In the genomic region with DNA sequence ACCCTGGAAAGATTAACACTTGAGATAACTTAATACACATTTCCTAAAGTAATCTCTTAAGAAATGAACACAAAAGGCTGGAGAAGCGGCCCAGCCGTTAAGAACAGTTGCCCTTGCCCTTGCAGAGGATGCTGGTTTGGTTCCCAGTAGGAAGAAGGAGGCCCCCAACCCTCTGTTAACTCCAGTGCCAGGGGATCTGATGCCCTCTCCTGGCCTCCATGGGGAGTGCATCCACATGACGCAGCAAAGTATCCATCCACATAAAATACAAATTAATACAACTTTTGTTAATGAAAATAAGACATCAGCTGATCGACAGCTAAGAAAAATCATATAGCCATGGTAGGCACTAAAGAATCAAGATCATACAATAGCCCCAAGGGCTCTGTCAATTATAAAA, we compare ENCODE assay signal across 16 mouse cellular contexts. TPM values are rescaled to one million over a fixed set of nuclear protein-coding genes. Genes with fewer than 3 reads are reported as not detected.
A peak's percentile ranks its signal among the peaks of the same experiment; 100 is the strongest.
DNase-seq lines count a peak whose midpoint lies in the region; ATAC-seq and TF ChIP-seq lines count a peak whose summit lies in the region.
"Had no signal": no experiment of that assay in that cellular context is flagged by ENCODE, and none has a peak within 500 bp of the region (broad histone marks: within the 10 kb centered on the region; RNA-seq: fewer than 3 reads in every experiment).

No protein-coding gene starts in this region.

- H3K4me1 ChIP-seq in liver, embryonic 14.5 days (replicated peaks; ENCODE audit: control insufficient read depth in 2 of 2, insufficient read depth in 2 of 2, low read length in 1 of 2): peaks cover 4 to 8% of the 10 kb centered on the region in 2 experiments; a peak in 3 of 4 replicates
- H3K4me1 ChIP-seq in liver, embryonic 11.5 days (replicated peaks; ENCODE audit: control insufficient read depth, insufficient read depth, low read length): peaks cover 10% of the 10 kb centered on the region; the same call in 1 of the 2 replicates
- H3K4me1 ChIP-seq in ES-Bruce4 (ENCODE audit: control insufficient read depth, insufficient read depth, low read length): no peaks in the 10 kb centered on the region
- H3K4me1 ChIP-seq: embryonic facial prominence, embryonic 15.5 days; limb, embryonic 12.5 days; neural tube, embryonic 15.5 days had no signal

- WGBS in liver, embryonic 14.5 days (ENCODE audit: insufficient replicate concordance): 66% methylated on average over 4 of the region's 4 CpGs
- WGBS in liver, embryonic 11.5 days: 85% methylated on average over 4 of the region's 4 CpGs

- H3K9ac ChIP-seq in liver, embryonic 14.5 days (replicated peaks): no peak overlapping the region
- H3K9ac ChIP-seq in liver, embryonic 11.5 days (ENCODE audit: low read depth, low read length): no peak overlapping the region
- H3K9ac ChIP-seq in ES-Bruce4 (ENCODE audit: low read depth, poor library complexity, severe bottlenecking): no peak overlapping the region
- H3K9ac ChIP-seq: embryonic facial prominence, embryonic 15.5 days; limb, embryonic 12.5 days; neural tube, embryonic 15.5 days had no signal

- DNase-seq in gastrocnemius, adult 2 months: no peak
- DNase-seq in gastrocnemius, postnatal 36 days: no peak
- no peak for DNase-seq in liver, embryonic 14.5 days (ENCODE audit: low read depth in 3 of 3, low spot score in 3 of 3)
- DNase-seq in liver, embryonic 11.5 days (ENCODE audit: low spot score): no peak
- no peak for DNase-seq in urinary bladder, adult 2 months (ENCODE audit: low spot score)
- no peak for DNase-seq in cerebellum, adult 11-12 months
- DNase-seq: cerebellum, postnatal 36 days; kidney, adult 9 months; right cerebral cortex, postnatal 14 days had no signal

- TF ChIP-seq POLR2A in ES-Bruce4 (IDR thresholded peaks at IDR 0.05; ENCODE audit: insufficient read depth, low read length): no peak

- H3K4me3 ChIP-seq in gastrocnemius, adult 2 months: no peak overlapping the region
- no peak overlapping the region for H3K4me3 ChIP-seq in liver, embryonic 14.5 days (ENCODE audit: insufficient read depth in 1 of 2, low read depth in 2 of 2, low read length in 2 of 2)
- no peak overlapping the region for H3K4me3 ChIP-seq in liver, embryonic 11.5 days (ENCODE audit: low read depth, low read length)
- no peak overlapping the region for H3K4me3 ChIP-seq in ES-Bruce4 (ENCODE audit: low read depth, low read length)
- H3K4me3 ChIP-seq: embryonic facial prominence, embryonic 15.5 days; limb, embryonic 12.5 days; neural tube, embryonic 15.5 days had no signal

- H3K4me2 ChIP-seq in liver, embryonic 14.5 days (ENCODE audit: low read depth): no peak overlapping the region
- H3K4me2 ChIP-seq in liver, embryonic 11.5 days: no peak overlapping the region
- H3K4me2 ChIP-seq: embryonic facial prominence, embryonic 15.5 days; limb, embryonic 12.5 days; neural tube, embryonic 15.5 days had no signal

- no peaks in the 10 kb centered on the region for H3K27me3 ChIP-seq in liver, embryonic 14.5 days (ENCODE audit: control insufficient read depth, insufficient read depth, low read length)
- H3K27me3 ChIP-seq in liver, embryonic 11.5 days (replicated peaks; ENCODE audit: control insufficient read depth, insufficient read depth, low read length): no peaks in the 10 kb centered on the region
- no peaks in the 10 kb centered on the region for H3K27me3 ChIP-seq in ES-Bruce4 (ENCODE audit: control insufficient read depth, insufficient read depth, low read length, poor library complexity, severe bottlenecking)
- H3K27me3 ChIP-seq: embryonic facial prominence, embryonic 15.5 days; limb, embryonic 12.5 days; neural tube, embryonic 15.5 days had no signal

- H3K9me3 ChIP-seq in liver, embryonic 14.5 days (ENCODE audit: control insufficient read depth, low read length): no peaks in the 10 kb centered on the region
- no peaks in the 10 kb centered on the region for H3K9me3 ChIP-seq in liver, embryonic 11.5 days (ENCODE audit: control insufficient read depth, low read length)
- H3K9me3 ChIP-seq in ES-Bruce4 (replicated peaks; ENCODE audit: control insufficient read depth, insufficient read depth, low read length, poor library complexity, severe bottlenecking): no peaks in the 10 kb centered on the region
- H3K9me3 ChIP-seq: embryonic facial prominence, embryonic 15.5 days; limb, embryonic 12.5 days; neural tube, embryonic 15.5 days had no signal

- H3K36me3 ChIP-seq in liver, embryonic 14.5 days (replicated peaks; ENCODE audit: control insufficient read depth, insufficient read depth, low read depth): no peaks in the 10 kb centered on the region
- no peaks in the 10 kb centered on the region for H3K36me3 ChIP-seq in liver, embryonic 11.5 days (ENCODE audit: control insufficient read depth, insufficient read depth, low read length)
- H3K36me3 ChIP-seq in ES-Bruce4 (ENCODE audit: control insufficient read depth, insufficient read depth, low read length, poor library complexity, severe bottlenecking): no peaks in the 10 kb centered on the region; the same call in 1 of the 2 replicates
- H3K36me3 ChIP-seq: embryonic facial prominence, embryonic 15.5 days; neural tube, embryonic 15.5 days had no signal

- TF ChIP-seq EP300 in liver, embryonic 14.5 days (IDR thresholded peaks at IDR 0.05; ENCODE audit: low read depth): no peak
- no peak for TF ChIP-seq EP300 in ES-Bruce4 (IDR thresholded peaks at IDR 0.05; ENCODE audit: insufficient read depth, low read depth, low read length)

- no peak overlapping the region for H3K27ac ChIP-seq in gastrocnemius, adult 2 months
- no peak overlapping the region for H3K27ac ChIP-seq in liver, embryonic 14.5 days
- no peak overlapping the region for H3K27ac ChIP-seq in liver, embryonic 11.5 days (ENCODE audit: low read depth, low read length)
- no peak overlapping the region for H3K27ac ChIP-seq in ES-Bruce4 (ENCODE audit: insufficient read depth, low read length)
- H3K27ac ChIP-seq: embryonic facial prominence, embryonic 15.5 days; limb, embryonic 12.5 days; macrophage; neural tube, embryonic 15.5 days had no signal

- ATAC-seq in liver, embryonic 14.5 days (ENCODE audit: insufficient read depth): no peak
- ATAC-seq in liver, embryonic 11.5 days (replicated peaks; ENCODE audit: low FRiP score): no peak
- ATAC-seq in granulocyte monocyte progenitor cell, adult 5-6 weeks (replicated peaks; ENCODE audit: poor library complexity, severe bottlenecking): peak; percentile 64
- ATAC-seq: activated CD4-positive, CD25-positive, alpha-beta regulatory T cell, adult 4 months had no signal

- intact Hi-C loops in gastrocnemius, adult 2 months (cut with DNase I): no loop called here
- intact Hi-C loops in gastrocnemius, postnatal 36 days (cut with DNase I): no loop called here

- TF ChIP-seq CTCF in gastrocnemius, adult 2 months (IDR thresholded peaks at IDR 0.05): peak; percentile 32; the same call in 1 of the 2 replicates
- TF ChIP-seq CTCF in liver, embryonic 14.5 days (IDR thresholded peaks at IDR 0.05; ENCODE audit: low read depth): peak; percentile 64
- peak; percentile 73 for TF ChIP-seq CTCF in ES-Bruce4 (IDR thresholded peaks at IDR 0.05; ENCODE audit: low read depth, low read length)

RNA-seq across cellular contexts. Expression of a gene that starts 33.6 kb away (rescaled TPM):
- 10 to 100 TPM in 1 of 2 experiments, 1 to 10 TPM in 1; 6.8 to 10.7 TPM for total RNA-seq in gastrocnemius, adult 2 months (2021)
- total RNA-seq in gastrocnemius, postnatal 36 days (2021): 1 to 10 TPM; 6.6 to 6.8 TPM
- polyA plus RNA-seq in liver, embryonic 14.5 days (2012; rRNA removed): 1.3 and 1.8 TPM in 2 replicates
- polyA plus RNA-seq in liver, embryonic 14.5 days (2014; fragmentation: Nextera tagmentation; extraction: Ambion mirVana): 3.4 TPM in 2 replicates
- polyA plus RNA-seq in liver, embryonic 11.5 days (2014; fragmentation: Nextera tagmentation; extraction: Ambion mirVana): 19.2 and 19.6 TPM in 2 replicates
- polyA plus RNA-seq in ES-Bruce4 (2011; ENCODE audit: insufficient read depth, insufficient read length, low read depth, missing spikeins): 107 and 116 TPM in 2 replicates
- total RNA-seq in granulocyte monocyte progenitor cell, adult 5-6 weeks (2014; fragmentation: Nextera tagmentation): 22.8 and 29.6 TPM in 2 replicates
- 30.9 and 33.7 TPM in 2 replicates for total RNA-seq in granulocyte monocyte progenitor cell, adult 5-6 weeks (2017)
- polyA plus RNA-seq in urinary bladder, adult 2 months (2012; rRNA removed): 16.9 and 19.3 TPM in 2 replicates
